30 mouse cellular contexts compared by ENCODE assay signal in genomic region chr2:144763706-144764105, GRCm38 (mm10). TPM values are rescaled to one million over a fixed set of nuclear protein-coding genes. Genes with fewer than 3 reads are reported as not detected.
DNase-seq lines count a peak whose midpoint lies in the region; ATAC-seq and TF ChIP-seq lines count a peak whose summit lies in the region.
"Had no signal": no experiment of that assay in that cellular context is flagged by ENCODE, and none has a peak within 500 bp of the region (broad histone marks: within the 10 kb centered on the region; RNA-seq: fewer than 3 reads in every experiment).

No protein-coding gene starts in this region.

- WGBS in midbrain, embryonic 11.5 days: 74% methylated on average over 9 of the region's 9 CpGs
- 73% methylated on average over 9 of the region's 9 CpGs for WGBS in midbrain, postnatal 0 days
- WGBS in midbrain, embryonic 16.5 days: 68% methylated on average over 9 of the region's 9 CpGs

- peaks cover 5% of the 10 kb centered on the region; the same call in 1 of the 2 replicates for H3K9me3 ChIP-seq in midbrain, embryonic 11.5 days (ENCODE audit: control insufficient read depth, low read length)
- no peaks in the 10 kb centered on the region for H3K9me3 ChIP-seq in midbrain, postnatal 0 days (ENCODE audit: low read length)
- peaks cover 9% of the 10 kb centered on the region; the same call in 1 of the 2 replicates for H3K9me3 ChIP-seq in midbrain, embryonic 16.5 days (replicated peaks; ENCODE audit: control insufficient read depth, low read length, poor library complexity, severe bottlenecking)
- H3K9me3 ChIP-seq: G1E; hindbrain, embryonic 13.5 days; intestine, embryonic 15.5 days had no signal

- no peaks in the 10 kb centered on the region for H3K27me3 ChIP-seq in midbrain, embryonic 11.5 days (ENCODE audit: control insufficient read depth, insufficient read depth, low read length)
- no peaks in the 10 kb centered on the region for H3K27me3 ChIP-seq in midbrain, postnatal 0 days (ENCODE audit: insufficient read depth, low read length)
- H3K27me3 ChIP-seq in midbrain, embryonic 16.5 days (ENCODE audit: control insufficient read depth, insufficient read depth, low read depth, low read length): no peaks in the 10 kb centered on the region
- H3K27me3 ChIP-seq: CH12.LX; hindbrain, embryonic 13.5 days; intestine, embryonic 15.5 days had no signal

- H3K36me3 ChIP-seq in midbrain, embryonic 11.5 days (ENCODE audit: control insufficient read depth, insufficient read depth, low read length): no peaks in the 10 kb centered on the region
- H3K36me3 ChIP-seq in midbrain, postnatal 0 days (ENCODE audit: insufficient read depth, low read length): no peaks in the 10 kb centered on the region; the same call in 1 of the 2 replicates
- 0 out of 2 replicates have a peak, but pooled peaks cover 3% of the 10 kb centered on the region for H3K36me3 ChIP-seq in midbrain, embryonic 16.5 days (ENCODE audit: control insufficient read depth, insufficient read depth, low read length)
- H3K36me3 ChIP-seq: hindbrain, embryonic 13.5 days; intestine, embryonic 15.5 days had no signal

- H3K4me3 ChIP-seq in midbrain, embryonic 11.5 days (ENCODE audit: low read depth, low read length): no peak overlapping the region
- H3K4me3 ChIP-seq in midbrain, postnatal 0 days (ENCODE audit: low read depth, low read length): no peak overlapping the region
- no peak overlapping the region for H3K4me3 ChIP-seq in midbrain, embryonic 16.5 days (ENCODE audit: low read depth, low read length)
- H3K4me3 ChIP-seq: hindbrain, embryonic 13.5 days; intestine, embryonic 15.5 days had no signal

- ATAC-seq in midbrain, embryonic 11.5 days (ENCODE audit: low FRiP score): no peak
- ATAC-seq in midbrain, postnatal 0 days (ENCODE audit: low FRiP score): no peak
- 0 out of 2 replicates have a peak, but pooled peaks have one; percentile 5 for ATAC-seq in midbrain, embryonic 16.5 days
- ATAC-seq: forebrain, embryonic 14.5 days; hindbrain, embryonic 16.5 days; intestine, embryonic 15.5 days had no signal

- no peak for TF ChIP-seq CTCF in midbrain, postnatal 0 days (IDR thresholded peaks at IDR 0.05)

- H3K4me1 ChIP-seq in midbrain, embryonic 11.5 days (ENCODE audit: control insufficient read depth, insufficient read depth, low read length): peaks cover 5% of the 10 kb centered on the region
- H3K4me1 ChIP-seq in midbrain, postnatal 0 days (ENCODE audit: insufficient read depth, low read length): no peaks in the 10 kb centered on the region
- H3K4me1 ChIP-seq in midbrain, embryonic 16.5 days (ENCODE audit: control insufficient read depth, insufficient read depth, low read length): no peaks in the 10 kb centered on the region
- H3K4me1 ChIP-seq: hindbrain, embryonic 13.5 days; intestine, embryonic 15.5 days had no signal

- no peak overlapping the region for H3K9ac ChIP-seq in midbrain, embryonic 11.5 days (ENCODE audit: low read length)
- H3K9ac ChIP-seq in midbrain, postnatal 0 days (replicated peaks; ENCODE audit: low read length, poor library complexity, severe bottlenecking): no peak overlapping the region
- H3K9ac ChIP-seq in midbrain, embryonic 16.5 days (ENCODE audit: low read depth, low read length): no peak overlapping the region
- H3K9ac ChIP-seq: hindbrain, embryonic 13.5 days; intestine, embryonic 15.5 days had no signal

- peak overlapping the region; percentile 51 for H3K27ac ChIP-seq in midbrain, embryonic 11.5 days (ENCODE audit: low read depth, low read length)
- H3K27ac ChIP-seq in midbrain, postnatal 0 days (ENCODE audit: low read depth, low read length): no peak overlapping the region
- no peak overlapping the region for H3K27ac ChIP-seq in midbrain, embryonic 16.5 days (ENCODE audit: low read length)
- H3K27ac ChIP-seq: hindbrain, embryonic 13.5 days; intestine, embryonic 15.5 days had no signal

- DNase-seq in heart, adult 11 months: peak; percentile 80
- no peak for DNase-seq in heart, adult 18-20 months
- DNase-seq in midbrain, embryonic 11.5 days (ENCODE audit: low spot score, missing footprints): peak; percentile 87
- no peak for DNase-seq in midbrain, postnatal 0 days (ENCODE audit: low spot score)
- no peak for DNase-seq in cerebellum, adult 18-20 months
- DNase-seq: adrenal gland, adult 2 months; adrenal gland, postnatal 14 days; B cell, adult 2 months; cerebellum, adult 11-12 months; cerebellum, adult 9-10 months; cerebellum, postnatal 14 days; gastrocnemius, postnatal 25 days had no signal

- H3K4me2 ChIP-seq in midbrain, embryonic 11.5 days: no peak overlapping the region
- H3K4me2 ChIP-seq in midbrain, postnatal 0 days (ENCODE audit: low read depth, low read length, poor library complexity, severe bottlenecking): no peak overlapping the region
- no peak overlapping the region for H3K4me2 ChIP-seq in midbrain, embryonic 16.5 days (ENCODE audit: low read length)
- H3K4me2 ChIP-seq: heart, embryonic 11.5 days; hindbrain, embryonic 13.5 days; intestine, embryonic 15.5 days had no signal

RNA-seq across cellular contexts. Expression of gene Scp2d1, which starts 59.8 kb away (rescaled TPM):
- not detected for total RNA-seq in heart, adult 18-20 months (2021)
- polyA plus RNA-seq in midbrain, embryonic 11.5 days (2014; fragmentation: Nextera tagmentation; extraction: Ambion mirVana): not detected in 2 replicates
- not detected in 2 replicates for total RNA-seq in midbrain, postnatal 0 days (2014; rRNA removed)
- not detected in 2 replicates for polyA plus RNA-seq in midbrain, postnatal 0 days (2015; fragmentation: Nextera tagmentation; extraction: Ambion mirVana)
- not detected in 2 replicates for polyA plus RNA-seq in midbrain, embryonic 16.5 days (2015; fragmentation: Nextera tagmentation; extraction: Ambion mirVana)
- total RNA-seq: adrenal gland, adult 2 months; adrenal gland, postnatal 14 days; adrenal gland, postnatal 4 days; CH12.LX; G1E; gastrocnemius, adult 8-10 months; gastrocnemius, postnatal 25 days; heart, adult 8-10 months; heart, postnatal 25 days; hematopoietic stem cell, adult 5-6 weeks had no signal
- polyA plus RNA-seq: adrenal gland, adult 2 months; embryonic facial prominence, embryonic 11.5 days; embryonic facial prominence, embryonic 14.5 days; forebrain, embryonic 11.5 days; forebrain, embryonic 14.5 days; G1E; heart, embryonic 11.5 days; heart, embryonic 14.5 days; heart, postnatal 0 days; hindbrain, embryonic 13.5 days; hindbrain, embryonic 16.5 days; intestine, embryonic 15.5 days had no signal

Comparison
In these comparisons a context has a peak if more than half of its experiments do, and no peak if none do; other contexts are left out.
1. DNase-seq: peak in heart, adult 11 months (single experiment) and midbrain, embryonic 11.5 days (single experiment); none in heart, adult 18-20 months (0 of 2), midbrain, postnatal 0 days (single experiment) and cerebellum, adult 18-20 months (0 of 2).